Mouse (Mus musculus): Measurements from ENCODE around the gene Arid1a. TPM values are rescaled to one million over a fixed set of nuclear protein-coding genes. Genes with fewer than 3 reads are reported as not detected.

Gene Arid1a
- total RNA-seq, 2 experiments from 2014 or later = 33.2 to 125 TPM

- ATAC-seq (replicated peaks; ENCODE audit: poor library complexity, severe bottlenecking) = no peak
Measured at GRCm38 (mm10) chr4:133750184-133750775, 6.3 kb downstream of the Arid1a start.

GRCm38 (mm10) chr4:133735282-133735681 is 21.3 kb downstream of the Arid1a start:
- ATAC-seq (replicated peaks; ENCODE audit: poor library complexity, severe bottlenecking) = no peak

- ATAC-seq (replicated peaks; ENCODE audit: poor library complexity, severe bottlenecking) = peak; percentile 72
Measured at GRCm38 (mm10) chr4:133730122-133730521, 26.4 kb downstream of the Arid1a start.

- ATAC-seq (replicated peaks; ENCODE audit: poor library complexity, severe bottlenecking) = peak; percentile 70
Measured at GRCm38 (mm10) chr4:133729541-133730093, 27.0 kb downstream of the Arid1a start.

- no peak for ATAC-seq (replicated peaks; ENCODE audit: poor library complexity, severe bottlenecking)
Measured at GRCm38 (mm10) chr4:133729007-133729406, 27.6 kb downstream of the Arid1a start.

GRCm38 (mm10) chr4:133728256-133728655 is 28.3 kb downstream of the Arid1a start:
- no peak for ATAC-seq (replicated peaks; ENCODE audit: poor library complexity, severe bottlenecking)

GRCm38 (mm10) chr4:133725706-133726105 is 30.9 kb downstream of the Arid1a start:
- ATAC-seq (replicated peaks; ENCODE audit: poor library complexity, severe bottlenecking) = no peak

GRCm38 (mm10) chr4:133719791-133720190 is 36.8 kb downstream of the Arid1a start:
- ATAC-seq (replicated peaks; ENCODE audit: poor library complexity, severe bottlenecking) = no peak

- no peak for ATAC-seq (replicated peaks; ENCODE audit: poor library complexity, severe bottlenecking)
Measured at GRCm38 (mm10) chr4:133712755-133713154, 43.8 kb downstream of the Arid1a start.

GRCm38 (mm10) chr4:133711307-133712076 is 45.1 kb downstream of the Arid1a start:
- no peak for ATAC-seq (replicated peaks; ENCODE audit: poor library complexity, severe bottlenecking)

GRCm38 (mm10) chr4:133709395-133709794 is 47.2 kb downstream of the Arid1a start:
- no peak for ATAC-seq (replicated peaks; ENCODE audit: poor library complexity, severe bottlenecking)

GRCm38 (mm10) chr4:133707464-133707863 is 49.1 kb downstream of the Arid1a start:
- ATAC-seq (replicated peaks; ENCODE audit: poor library complexity, severe bottlenecking) = no peak

- peak; percentile 94 for ATAC-seq (replicated peaks; ENCODE audit: poor library complexity, severe bottlenecking)
Measured at GRCm38 (mm10) chr4:133706956-133707355, 49.6 kb downstream of the Arid1a start.

GRCm38 (mm10) chr4:133705062-133705461 is 51.5 kb downstream of the Arid1a start:
- ATAC-seq (replicated peaks; ENCODE audit: poor library complexity, severe bottlenecking) = no peak

- peak; percentile 37 for ATAC-seq (replicated peaks; ENCODE audit: poor library complexity, severe bottlenecking)
Measured at GRCm38 (mm10) chr4:133700905-133701368, 55.6 kb downstream of the Arid1a start.

- peak; percentile 63 for ATAC-seq (replicated peaks; ENCODE audit: poor library complexity, severe bottlenecking)
Measured at GRCm38 (mm10) chr4:133695363-133695762, 61.2 kb downstream of the Arid1a start.

GRCm38 (mm10) chr4:133690252-133690651 is 66.3 kb downstream of the Arid1a start:
- no peak for ATAC-seq (replicated peaks; ENCODE audit: poor library complexity, severe bottlenecking)

- ATAC-seq (replicated peaks; ENCODE audit: poor library complexity, severe bottlenecking) = no peak
Measured at GRCm38 (mm10) chr4:133688417-133689067, 68.0 kb downstream of the Arid1a start.

- no peak for ATAC-seq (replicated peaks; ENCODE audit: poor library complexity, severe bottlenecking)
Measured at GRCm38 (mm10) chr4:133687126-133687525, 69.4 kb downstream of the Arid1a start.

GRCm38 (mm10) chr4:133686512-133686911 is 70.1 kb downstream of the Arid1a start:
- no peak for ATAC-seq (replicated peaks; ENCODE audit: poor library complexity, severe bottlenecking)

Measured in granulocyte monocyte progenitor cell, adult 5-6 weeks (primary cell).